Mouse (Mus musculus): ENCODE data around the gene Hrh1. TPM values are rescaled to one million over a fixed set of nuclear protein-coding genes. Genes with fewer than 3 reads are reported as not detected.

Hrh1 gene
- polyA plus RNA-seq (2014; fragmentation: Illumina TruSeq; extraction: RNeasy Lipid Tissue Mini Kit (QIAGEN cat#74804); ENCODE audit: low read depth, low replicate concordance) = 2.0 TPM

GRCm38 (mm10) chr6:114397691-114398217 is at the start of gene Hrh1:
Gene Hrh1, plus strand, starts transcription at chr6:114397936.

Other genes starting within 250 kb of the Hrh1 start
- 0.22 TPM for gene Slc6a1, start 115.3 kb upstream of the Hrh1 start, polyA plus RNA-seq (2014; fragmentation: Illumina TruSeq; extraction: RNeasy Lipid Tissue Mini Kit (QIAGEN cat#74804); ENCODE audit: low read depth, low replicate concordance)
- gene Atg7, start 245.2 kb downstream of the Hrh1 start, polyA plus RNA-seq (2014; fragmentation: Illumina TruSeq; extraction: RNeasy Lipid Tissue Mini Kit (QIAGEN cat#74804); ENCODE audit: low read depth, low replicate concordance) = 6.8 TPM